Mouse (Mus musculus) C2C12 (cell line): ENCODE measurements around the gene Cox17.

Experiments used
- CEBPB ChIP-seq: IDR thresholded peaks from one replicate; pipeline ENCODE4 v1.6.1; 2011; ENCODE audit warnings: low read depth, mild to moderate bottlenecking, control low read depth, moderate library complexity
- CTCF ChIP-seq: IDR thresholded peaks from one replicate; pipeline ENCODE4 v1.5.1; 2011; ENCODE audit not compliant: control insufficient read depth, insufficient read depth, insufficient read length
- MYOD1 ChIP-seq: IDR thresholded peaks from one replicate; pipeline ENCODE4 v1.6.1; 2011; ENCODE audit warnings: low read depth; ENCODE audit not compliant: control insufficient read depth, insufficient read length
- MYOG ChIP-seq: IDR thresholded peaks from one replicate; pipeline ENCODE4 v1.6.1; 2011; ENCODE audit not compliant: control insufficient read depth, insufficient read length; ENCODE audit errors: extremely low read depth
- USF1 ChIP-seq: IDR thresholded peaks from one replicate; pipeline ENCODE4 v1.6.1; 2011; ENCODE audit warnings: low read depth, mild to moderate bottlenecking, control low read depth, moderate library complexity

- TF ChIP-seq CTCF (no peak), USF1 (no peak), MYOG (no peak), CEBPB (no peak), MYOD1 (no peak)
Observed at GRCm38 (mm10) chr16:38373439-38373838, 26.6 kb downstream of the Cox17 start.
